Comparison of ENCODE assay signal across 15 mouse cellular contexts in genomic region chr12:119070446-119070845, GRCm38 (mm10).
DNase-seq lines count a peak whose midpoint lies in the region; ATAC-seq lines count a peak whose summit lies in the region.
"Had no signal": no experiment of that assay in that cellular context is flagged by ENCODE, and none has a peak within 500 bp of the region (broad histone marks: within the 10 kb centered on the region; RNA-seq: fewer than 3 reads in every experiment).

No protein-coding gene starts in this region.

- intact Hi-C loops in heart, postnatal 25 days (cut with DNase I): no loop called here

- DNase-seq in heart, adult 9 months (ENCODE audit: low spot score in 2 of 2): peak; percentile 34 to 45
- DNase-seq in heart, postnatal 25 days (ENCODE audit: low spot score): no peak
- peak; percentile 3 for DNase-seq in 416B (ENCODE audit: low read depth)
- peak; percentile 49 for DNase-seq in kidney, postnatal 14 days
- DNase-seq in cerebellum, adult 11 months: no peak
- no peak for DNase-seq in gastrocnemius, postnatal 10 days
- DNase-seq: adrenal gland, adult 8-10 months; cerebellum, adult 9-11 months; forebrain, postnatal 0 days; layer of hippocampus, postnatal 36 days; lung, adult 18-20 months; thymus, postnatal 4 days had no signal

- 0 out of 2 replicates have a peak, but pooled peaks have one; percentile 41 for ATAC-seq in granulocyte monocyte progenitor cell, adult 5-6 weeks (replicated peaks; ENCODE audit: poor library complexity, severe bottlenecking)
- no peak for ATAC-seq in activated CD4-positive, CD25-positive, alpha-beta regulatory T cell, adult 4 months
- ATAC-seq: forebrain, postnatal 0 days; midbrain, embryonic 16.5 days had no signal

Comparison
In these comparisons a context has a peak if more than half of its experiments do, and no peak if none do; other contexts are left out.
1. DNase-seq: peak in heart, adult 9 months (2 of 2), 416B (single experiment) and kidney, postnatal 14 days (single experiment); none in heart, postnatal 25 days (single experiment), cerebellum, adult 11 months (single experiment) and gastrocnemius, postnatal 10 days (single experiment).